Mouse (Mus musculus) liver, adult (tissue): ENCODE results near the gene Hectd4.

ENCODE experiments used
- GATA4 ChIP-seq: IDR thresholded peaks from 2 replicates; pipeline ENCODE4 v1.6.1; 2014; ENCODE audit warnings: mild to moderate bottlenecking, low read length; ENCODE audit not compliant: insufficient replicate concordance

The Hectd4 gene

GRCm38 (mm10) chr5:121343997-121344396, 124.0 kb downstream of the Hectd4 start:
- TF ChIP-seq GATA4: no peak

DNA sequence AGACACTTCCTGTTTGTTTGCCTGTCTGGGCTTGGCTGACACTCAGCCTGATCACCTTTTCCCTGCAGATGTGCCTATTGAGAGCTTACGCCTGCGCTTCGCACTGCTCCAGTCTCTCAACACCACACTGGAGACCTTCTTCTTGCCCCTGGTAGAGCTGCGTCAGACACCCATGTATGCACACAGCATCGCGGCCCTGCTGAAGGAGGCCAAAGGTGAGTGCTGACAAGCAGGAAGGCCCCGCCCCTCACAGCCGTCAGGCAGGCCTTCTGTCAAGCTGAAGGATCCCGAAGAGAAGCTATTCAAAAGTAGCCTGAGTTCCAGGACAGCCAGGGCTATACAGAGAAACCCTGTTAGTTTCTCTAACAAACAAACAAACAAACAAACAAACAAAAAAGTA, 139.2 kb downstream of the Hectd4 start:
- TF ChIP-seq GATA4: no peak

DNA sequence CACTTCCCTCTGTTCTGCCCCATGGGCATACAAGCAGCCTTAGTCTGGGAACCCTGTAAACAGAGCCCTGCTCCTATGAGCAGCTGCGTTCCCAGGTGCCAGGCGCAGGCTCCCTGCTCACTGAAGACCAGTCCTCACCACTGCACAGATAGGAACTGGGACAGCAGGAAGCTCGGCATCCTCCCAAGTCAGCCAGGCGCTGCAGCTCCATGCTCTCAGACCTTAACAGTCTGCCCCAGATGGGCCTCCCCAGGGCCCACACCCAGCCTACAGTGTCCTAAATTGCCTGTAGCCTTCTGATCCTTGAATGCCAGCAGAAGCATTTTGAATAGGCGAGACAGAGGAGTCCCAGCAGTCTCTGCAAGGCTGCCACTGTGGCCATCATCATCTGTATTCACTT, 141.7 kb downstream of the Hectd4 start:
- no peak for TF ChIP-seq GATA4

GRCm38 (mm10) chr5:121363441-121363840, 143.4 kb downstream of the Hectd4 start:
- no peak for TF ChIP-seq GATA4

DNA sequence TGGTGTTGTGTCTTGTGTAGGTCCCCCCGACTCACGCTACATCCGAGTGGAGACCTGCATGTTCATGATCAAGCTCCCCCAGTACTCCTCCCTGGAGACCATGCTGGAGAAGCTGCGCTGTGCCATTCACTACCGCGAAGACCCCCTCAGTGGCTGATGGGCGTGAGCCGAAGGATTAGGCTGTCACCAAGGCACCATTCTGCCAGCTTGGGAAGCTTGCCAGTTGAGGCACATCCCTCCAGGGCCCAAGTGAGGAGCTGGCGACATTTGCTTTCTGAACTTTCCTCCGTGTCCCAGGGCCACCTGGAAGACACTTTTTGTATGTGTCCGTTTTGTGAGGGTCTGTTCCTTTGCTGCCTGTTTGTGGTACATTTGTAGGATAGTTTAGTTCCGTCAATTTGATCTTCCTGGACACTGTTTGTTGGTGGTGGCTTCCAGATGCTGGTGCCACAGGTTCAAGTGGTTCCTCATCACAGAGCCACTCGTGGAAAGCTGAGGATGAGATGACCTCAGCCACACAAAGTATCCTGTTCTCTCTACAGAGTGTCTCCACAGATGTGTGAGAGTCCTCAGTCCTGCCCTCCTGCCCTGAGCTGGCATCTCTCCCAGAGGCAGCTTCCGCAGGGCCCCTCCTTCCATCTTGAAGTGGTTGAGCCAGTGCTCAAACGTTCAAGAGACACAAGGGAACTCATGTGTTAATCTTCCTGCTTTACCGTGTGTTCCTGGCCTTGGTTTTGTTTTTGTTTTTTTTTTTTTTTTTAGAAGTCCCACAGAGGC, 146.6 kb downstream of the Hectd4 start:
- TF ChIP-seq GATA4: no peak

GRCm38 (mm10) chr5:121367255-121367654, 147.2 kb downstream of the Hectd4 start:
- TF ChIP-seq GATA4: no peak

- TF ChIP-seq GATA4: no peak
Measured at GRCm38 (mm10) chr5:121371712-121372111, 151.7 kb downstream of the Hectd4 start.

DNA sequence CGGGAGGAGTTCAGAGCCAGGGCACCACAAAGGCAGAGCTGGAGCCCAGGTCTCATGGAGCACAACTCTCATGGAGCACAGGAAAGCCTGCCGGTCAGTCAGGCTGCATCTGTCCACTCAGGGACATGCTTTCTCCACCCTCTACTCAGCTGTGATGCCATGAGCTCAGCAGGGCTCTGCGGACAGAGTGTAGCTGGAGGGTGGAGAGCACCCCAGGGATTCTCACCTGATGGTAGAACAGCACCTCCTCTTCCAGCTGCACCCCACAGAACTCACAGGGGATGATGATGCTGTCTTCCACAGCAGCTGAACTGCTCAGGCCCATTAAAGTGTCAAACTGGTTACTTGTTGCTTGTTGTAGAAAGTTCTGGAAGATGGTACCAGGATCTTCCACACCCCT, 154.8 kb downstream of the Hectd4 start:
- TF ChIP-seq GATA4: no peak

- TF ChIP-seq GATA4: no peak
Measured at GRCm38 (mm10) chr5:121378678-121379256, 158.7 kb downstream of the Hectd4 start.

GRCm38 (mm10) chr5:121380692-121381091, 160.7 kb downstream of the Hectd4 start:
- no peak for TF ChIP-seq GATA4

DNA sequence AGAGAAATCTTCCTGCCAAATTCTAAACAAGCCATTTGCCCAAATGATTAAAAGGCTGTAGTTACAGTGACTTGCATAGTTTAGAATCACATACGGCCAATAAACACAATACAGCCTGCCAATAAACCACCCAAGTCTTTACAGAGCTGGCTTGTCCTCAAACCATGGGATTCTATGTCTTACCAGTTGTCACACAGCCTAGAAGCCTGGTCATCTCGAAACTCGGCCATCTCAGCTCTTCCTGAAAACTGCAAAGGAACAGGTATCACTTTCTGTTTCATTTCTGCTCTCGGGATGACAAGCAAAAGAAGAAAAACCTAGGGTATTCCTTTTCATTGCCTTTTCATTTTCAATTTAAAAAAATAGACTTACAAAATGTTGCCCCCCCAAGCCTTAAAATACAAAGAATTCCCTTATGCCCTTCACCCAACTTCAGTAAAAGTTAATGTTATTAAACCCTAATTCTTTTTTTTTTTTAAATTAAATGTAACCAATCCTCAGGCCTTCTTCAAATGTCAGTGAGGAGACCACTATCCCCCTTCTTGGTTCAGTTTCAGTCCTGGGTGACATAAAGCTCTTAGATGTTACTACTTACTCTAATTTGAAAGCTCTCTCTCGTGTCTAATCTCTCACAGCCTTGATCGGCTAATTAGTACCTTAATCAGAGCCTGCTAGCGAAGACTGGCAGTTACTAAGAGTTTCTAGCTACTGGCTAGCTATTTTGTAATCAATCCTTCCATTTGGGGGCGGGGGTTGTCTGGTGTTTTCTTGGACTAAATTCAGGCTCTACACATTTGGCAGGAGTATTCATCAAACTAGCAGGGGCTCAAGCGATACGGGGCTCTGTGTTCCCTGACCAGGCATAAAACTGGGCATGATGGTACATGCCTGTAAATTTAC, 164.1 kb downstream of the Hectd4 start:
- no peak for TF ChIP-seq GATA4

DNA sequence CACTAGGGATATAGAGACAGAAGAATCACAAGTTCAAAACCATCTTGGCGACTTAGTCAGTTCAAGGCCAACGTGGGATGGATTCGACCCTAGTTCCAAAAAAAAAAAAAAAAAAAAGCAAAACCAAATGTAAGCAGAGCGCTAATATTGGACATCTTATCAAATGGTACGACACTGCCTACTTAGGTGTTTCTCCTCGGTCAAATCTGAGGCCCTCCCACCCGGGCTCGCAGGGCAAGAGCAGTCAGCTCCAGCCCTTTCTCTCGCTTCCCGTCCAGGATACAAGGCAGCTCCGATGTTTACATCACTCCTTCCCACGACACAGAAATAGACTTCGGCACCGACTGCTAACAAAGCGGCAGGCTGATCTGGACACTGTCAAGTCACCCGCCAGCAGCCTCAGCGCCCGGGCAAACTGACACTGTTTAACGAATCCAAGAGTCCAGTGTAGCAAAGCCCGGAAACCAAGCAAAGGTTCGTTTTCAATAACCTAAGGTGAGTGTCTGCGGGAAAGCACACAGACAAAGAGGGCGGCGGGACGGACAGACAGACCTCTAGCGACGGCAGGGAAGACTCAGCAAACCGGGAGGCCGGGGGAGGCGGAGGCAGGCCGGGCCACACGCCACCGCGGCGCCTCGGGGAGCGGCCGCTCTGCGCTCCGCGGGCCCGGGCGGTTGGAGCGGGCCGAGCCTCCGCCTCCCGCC, 164.9 kb downstream of the Hectd4 start:
- no peak for TF ChIP-seq GATA4

DNA sequence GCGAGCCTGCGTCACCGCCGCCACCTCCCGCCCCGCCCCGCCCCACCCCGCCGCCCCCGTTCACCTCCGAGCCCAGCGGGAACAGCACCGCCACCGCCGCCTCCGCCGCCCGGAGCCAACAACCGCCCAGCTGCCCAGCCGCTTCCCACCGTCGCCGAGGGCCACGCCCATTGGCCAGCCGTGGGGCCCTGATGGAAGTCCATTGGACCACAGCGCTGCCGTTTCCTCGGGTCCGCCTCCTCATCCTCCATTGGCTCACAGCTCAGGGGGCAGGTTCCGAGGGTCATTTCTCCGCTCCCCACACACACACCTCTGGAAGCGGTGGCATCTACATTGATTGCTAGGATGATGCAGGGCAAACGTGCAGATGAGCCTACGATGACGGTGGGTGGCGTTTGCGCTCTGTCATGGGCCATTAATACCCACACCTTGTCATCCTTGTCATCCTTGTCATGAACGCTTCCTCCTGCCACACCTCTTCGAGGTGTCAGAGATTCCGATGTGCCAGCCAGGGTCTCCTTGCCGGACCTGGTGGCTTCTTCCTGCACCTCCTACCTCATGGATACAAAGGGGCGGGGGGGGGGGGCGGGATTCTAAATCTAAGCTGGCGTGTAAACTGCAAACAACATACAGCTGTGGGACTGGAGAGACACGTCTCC, 165.6 kb downstream of the Hectd4 start, which contains the start of gene Trafd1:
TSS of gene Trafd1 (minus strand) at position 172 of the 659 bp plus-strand sequence.
- no peak for TF ChIP-seq GATA4

- no peak for TF ChIP-seq GATA4
Measured at GRCm38 (mm10) chr5:121386120-121386909, 166.3 kb downstream of the Hectd4 start.
